Mouse (Mus musculus) retina, postnatal 7 days (tissue): ENCODE results near the gene Smc1b.

Experiments used
- DNase-seq: peaks from one replicate; pipeline ENCODE4 v3.0.0-alpha.2; 2012; ENCODE audit warnings: low read depth, low spot score

Gene Smc1b

DNA sequence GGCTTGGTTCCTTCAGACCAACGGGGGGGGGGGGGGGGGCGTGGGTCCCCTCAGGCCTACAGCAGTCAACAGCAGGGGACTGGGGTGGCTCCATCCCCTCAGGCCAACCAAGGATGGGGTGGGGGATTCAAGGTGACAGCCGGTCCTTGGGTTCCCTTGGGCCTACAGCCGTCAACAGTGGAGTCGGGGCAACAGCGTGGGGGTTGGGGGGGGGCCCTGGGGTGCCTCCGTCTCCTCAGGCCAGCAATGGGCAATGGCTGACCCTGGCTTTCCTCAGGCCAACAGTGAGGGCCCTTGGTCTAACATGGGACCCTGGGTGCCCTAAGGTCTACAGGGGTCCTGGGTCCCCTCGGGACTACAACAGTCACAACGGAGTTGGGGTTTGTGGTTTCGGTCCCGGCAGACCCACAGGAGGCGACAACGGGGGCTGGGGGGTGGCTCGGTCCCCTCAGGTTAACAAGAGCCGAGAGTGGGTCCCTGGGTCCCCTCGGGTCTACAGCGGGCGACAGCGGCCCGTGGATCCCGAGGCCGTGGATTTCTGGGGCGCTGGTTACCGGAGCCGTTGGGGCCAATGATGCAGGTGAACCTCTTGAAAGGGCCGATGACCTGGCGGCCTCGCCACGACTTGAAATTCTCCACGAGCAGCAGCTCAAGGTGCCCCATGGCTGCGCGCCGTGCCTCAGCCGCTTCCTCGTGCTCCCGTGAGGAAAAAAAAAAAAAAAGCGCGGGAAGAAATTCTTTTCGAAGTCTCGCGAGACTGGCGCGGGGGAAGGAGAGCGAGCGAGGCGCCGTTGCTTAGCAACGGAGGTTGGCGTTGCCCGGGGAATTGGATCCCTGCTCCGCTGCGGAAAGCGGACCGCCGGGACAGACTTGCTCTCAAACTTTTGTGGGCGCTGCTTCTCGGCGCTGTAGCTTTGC is at the start of gene Smc1b, which contains the start of gene Ribc2:
TSS of gene Smc1b (minus strand) at position 690 of the 918 bp plus-strand sequence.
TSS of gene Ribc2 (plus strand) at position 804 of the 918 bp plus-strand sequence.
- peak; percentile 80 for DNase-seq

DNA sequence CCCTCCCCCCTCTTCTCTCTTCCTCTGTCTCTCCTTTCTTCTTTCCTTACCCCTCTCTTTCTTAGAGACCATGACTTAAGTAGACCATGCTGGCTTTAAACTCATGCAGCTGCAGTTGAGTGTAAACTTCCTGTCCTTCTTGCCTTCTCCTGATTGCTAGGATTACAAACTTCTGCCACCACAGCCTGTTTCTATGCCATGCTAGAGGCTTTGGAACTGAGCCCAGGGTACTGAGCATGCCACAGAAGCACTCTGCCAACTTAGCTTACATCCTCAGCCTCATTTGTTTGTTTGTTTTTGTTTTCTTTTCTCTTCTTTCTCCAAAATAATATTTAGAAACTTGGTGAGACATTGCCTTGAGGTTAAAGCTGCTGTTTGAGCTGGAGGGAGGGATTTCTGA is 48.6 kb upstream of the Smc1b start:
- no peak for DNase-seq

DNA sequence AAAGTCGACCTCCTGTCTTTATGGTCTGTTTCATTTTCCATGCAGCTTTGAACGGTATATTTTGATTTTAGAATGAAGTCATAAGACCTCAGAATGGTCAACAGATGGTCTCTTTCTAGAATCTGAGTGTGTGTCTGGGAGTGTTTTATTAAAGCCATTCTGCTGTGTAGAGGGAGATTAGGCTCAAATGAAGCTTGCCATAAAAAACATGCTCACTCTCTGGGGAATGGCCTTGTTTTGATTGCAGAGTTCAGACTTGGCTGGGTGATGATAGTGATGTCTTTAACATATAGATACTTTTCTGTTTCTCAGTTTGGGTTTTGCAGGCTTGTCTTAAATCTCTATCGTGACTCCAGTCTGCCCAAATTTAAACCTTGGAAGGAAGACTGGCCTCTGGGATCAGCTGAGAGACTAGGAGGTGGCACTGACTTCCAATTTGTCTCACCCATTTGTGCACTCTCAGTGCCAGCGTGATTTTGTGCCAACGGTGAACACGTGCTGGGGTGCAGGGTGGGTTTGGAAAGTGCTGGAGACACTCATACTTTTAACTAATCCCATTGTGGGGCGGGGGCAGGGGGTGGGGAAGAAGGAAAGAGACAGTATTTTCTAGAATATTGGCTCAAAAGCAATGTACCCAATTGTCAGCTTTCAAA is 47.9 kb upstream of the Smc1b start:
- no peak for DNase-seq

DNA sequence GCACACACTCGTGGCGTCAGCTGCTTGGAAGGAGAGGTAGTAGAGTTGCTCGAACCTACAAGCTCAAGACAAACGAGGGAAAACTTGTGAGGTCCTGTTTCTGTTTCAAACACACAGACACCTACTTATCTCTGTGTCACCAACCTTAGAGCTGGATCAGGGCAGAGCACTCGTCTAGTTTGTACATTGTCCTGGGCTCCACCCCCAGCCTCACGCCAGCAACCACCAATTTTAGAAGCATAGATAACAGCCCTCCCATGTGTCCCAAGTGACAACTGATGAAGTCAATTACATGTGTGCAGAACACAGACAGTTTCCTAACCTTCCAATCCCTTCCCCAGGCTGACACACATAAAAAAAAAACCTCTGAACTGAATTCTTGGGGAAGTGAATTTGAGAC is 46.4 kb upstream of the Smc1b start:
- DNase-seq = no peak

DNA sequence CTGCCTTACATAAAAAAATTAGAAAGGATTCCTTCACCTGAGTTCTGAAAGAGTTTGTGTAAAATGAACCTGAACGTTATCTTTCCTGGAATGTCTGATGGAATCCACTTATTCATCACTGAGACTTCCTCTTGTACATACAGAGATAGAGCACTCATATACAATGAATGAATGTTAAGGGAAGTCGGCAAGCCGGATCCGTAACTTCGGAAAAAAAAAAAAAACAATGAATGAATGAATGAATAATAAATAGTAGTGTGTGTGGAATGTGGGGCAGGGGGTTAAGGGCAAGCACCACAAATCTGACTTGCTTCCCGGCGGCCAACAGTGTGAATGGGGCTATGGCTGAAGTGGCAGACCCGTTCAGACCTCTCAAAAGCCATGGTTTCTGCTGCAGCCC is 45.8 kb upstream of the Smc1b start:
- peak; percentile 56 for DNase-seq

DNA sequence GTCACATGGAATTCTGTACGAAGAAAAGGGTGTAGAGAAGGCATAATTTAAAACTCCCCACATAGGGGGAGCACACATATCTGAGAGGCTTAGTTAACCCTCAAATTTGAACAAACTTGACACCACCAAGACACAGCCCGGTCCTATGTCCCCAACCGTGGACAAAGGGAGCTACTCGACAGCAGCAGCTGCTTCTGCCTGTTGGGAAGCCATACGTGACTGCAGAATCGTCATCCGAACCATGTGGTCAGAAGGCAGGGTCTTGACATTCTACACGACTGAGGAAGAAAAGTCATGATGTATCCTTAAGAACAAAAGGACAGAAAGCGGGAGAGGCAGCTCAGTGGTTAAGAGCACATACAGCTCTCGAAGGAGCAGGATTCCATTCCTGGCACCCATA is 42.3 kb upstream of the Smc1b start:
- DNase-seq = no peak

DNA sequence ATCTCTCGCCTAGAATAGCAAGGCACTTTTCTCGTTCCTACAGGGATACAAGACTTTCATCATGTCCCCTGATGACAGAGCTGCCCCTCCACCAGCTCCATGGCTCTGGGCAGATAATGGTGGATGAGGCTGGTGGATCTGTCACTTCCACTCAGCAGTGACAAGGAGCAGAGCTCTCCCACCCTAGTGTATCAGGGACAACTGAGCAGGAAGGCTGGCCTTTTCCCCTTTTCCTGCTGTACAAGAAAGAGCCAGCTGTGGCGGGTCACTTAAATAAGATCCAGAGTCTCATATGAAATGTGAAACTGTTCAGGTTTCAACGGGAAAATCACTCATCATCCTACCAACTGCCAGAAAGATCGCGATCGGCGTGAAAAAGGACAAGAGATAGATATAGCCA is 41.7 kb upstream of the Smc1b start:
- no peak for DNase-seq

DNA sequence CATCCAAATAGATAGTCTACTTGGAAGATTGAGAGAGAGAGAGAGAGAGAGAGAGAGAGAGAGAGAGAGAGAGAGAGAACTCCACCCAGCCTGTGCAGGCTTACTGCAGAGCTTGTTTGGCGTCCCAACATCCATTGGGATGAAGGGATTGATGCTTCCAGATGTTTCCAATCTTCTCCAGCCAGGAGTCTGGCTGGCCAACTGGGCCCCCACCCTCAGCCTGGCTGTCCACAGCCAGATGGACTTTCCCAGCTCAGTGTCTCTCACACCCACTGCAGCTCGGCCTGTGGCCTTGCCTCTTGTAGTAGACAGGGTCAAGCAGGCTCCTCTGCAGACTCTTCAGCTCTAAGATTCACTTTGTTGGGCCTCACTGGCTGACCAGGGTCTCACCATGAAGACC is 40.3 kb upstream of the Smc1b start:
- DNase-seq = no peak

DNA sequence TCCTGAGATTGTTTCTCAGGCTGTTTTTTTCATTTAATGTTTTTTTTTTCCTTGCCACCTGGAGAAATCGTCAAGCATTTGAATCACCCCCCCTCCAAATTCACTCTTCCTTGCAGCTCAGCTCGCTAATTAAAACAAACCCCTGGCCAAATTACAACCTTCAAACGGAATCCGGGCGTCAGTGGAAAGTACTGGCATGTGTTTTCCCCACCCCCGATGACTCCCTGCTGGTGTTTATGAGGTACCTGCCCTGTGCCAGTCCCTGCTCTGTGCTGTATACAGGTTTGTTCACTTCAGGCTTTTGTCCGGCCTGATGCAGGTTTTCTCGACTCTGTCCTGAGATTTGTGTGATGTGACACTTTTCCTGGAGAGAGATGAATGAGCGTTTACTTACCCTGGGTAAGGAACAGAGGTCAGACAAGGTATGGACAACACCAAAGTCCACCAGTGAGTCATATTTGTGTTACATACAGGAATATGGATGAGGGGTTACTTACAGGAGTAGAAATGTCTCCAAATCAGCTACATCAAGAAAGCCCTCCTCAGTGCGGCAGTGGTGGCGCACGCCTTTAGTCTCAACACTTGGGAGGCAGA is 35.4 kb upstream of the Smc1b start:
- DNase-seq = no peak

DNA sequence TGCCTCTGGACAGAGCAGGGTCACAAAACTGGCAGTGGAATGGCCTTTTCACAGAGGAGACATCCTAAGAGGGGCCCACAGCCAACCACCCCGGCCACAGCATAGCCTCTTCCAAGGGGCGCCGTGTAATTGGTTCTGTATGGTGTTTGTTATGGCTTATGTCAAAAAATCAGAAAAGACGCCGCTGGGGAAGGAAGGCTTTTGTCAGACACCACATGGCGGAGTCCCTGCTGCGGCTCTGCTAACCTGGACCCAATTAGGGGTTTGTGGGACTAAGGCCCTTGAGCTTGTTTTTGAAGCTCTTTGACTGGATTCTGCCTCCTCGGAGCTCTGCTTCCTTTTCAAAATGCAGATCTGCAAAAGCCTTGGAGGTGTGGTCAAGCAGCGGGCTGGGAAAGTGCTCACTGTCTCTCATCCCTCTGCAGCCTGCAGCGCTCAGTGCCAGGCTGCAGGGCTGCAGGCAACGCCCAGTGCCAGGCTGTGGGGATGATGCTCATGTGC is 34.7 kb upstream of the Smc1b start:
- DNase-seq = no peak

DNA sequence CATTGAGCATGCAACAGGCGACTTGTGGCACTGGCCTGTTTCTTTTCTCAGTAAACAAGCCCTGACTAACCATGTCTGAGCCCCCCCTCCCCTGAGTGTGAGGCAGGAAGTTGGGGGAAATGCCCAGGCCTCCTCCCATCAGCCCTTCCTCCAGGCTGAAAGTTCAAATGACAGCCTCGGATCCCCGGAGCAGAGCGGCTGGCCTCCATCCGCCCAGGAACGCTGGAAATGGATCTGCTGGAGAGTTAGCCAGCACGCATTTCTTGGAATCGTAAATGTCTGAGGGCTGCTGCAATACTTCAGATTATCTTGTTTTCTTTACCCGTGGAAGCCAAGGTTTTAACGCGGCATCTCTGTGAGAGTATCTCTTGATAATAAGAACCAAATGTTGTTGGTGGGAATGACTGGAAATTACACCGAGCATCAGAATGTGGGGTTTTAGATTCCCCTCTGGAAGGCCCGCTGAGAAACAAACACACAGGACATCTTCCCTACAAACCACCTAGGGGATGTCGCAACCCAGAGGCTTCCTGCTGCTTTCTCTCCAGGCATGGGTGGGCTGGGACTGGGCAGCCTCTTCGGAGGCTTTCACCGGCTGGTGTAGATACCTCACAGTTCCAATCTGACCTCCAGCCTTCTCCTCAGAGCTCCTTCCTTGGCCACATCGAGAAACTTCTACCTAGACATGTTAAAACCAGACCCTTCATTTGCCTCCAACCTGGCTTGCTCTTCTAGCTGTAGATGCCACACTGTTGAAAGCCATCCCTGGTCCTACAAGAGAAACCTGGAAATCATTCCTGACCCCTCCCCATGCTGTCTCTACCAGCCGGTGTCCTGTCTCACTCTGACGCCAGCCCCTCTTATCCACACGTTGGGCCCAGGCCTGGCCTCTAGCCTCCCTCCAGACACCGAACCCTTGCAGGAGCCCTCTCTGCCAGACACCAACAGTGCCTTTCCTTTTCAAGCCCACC is 31.2 kb upstream of the Smc1b start:
- DNase-seq = no peak

DNA sequence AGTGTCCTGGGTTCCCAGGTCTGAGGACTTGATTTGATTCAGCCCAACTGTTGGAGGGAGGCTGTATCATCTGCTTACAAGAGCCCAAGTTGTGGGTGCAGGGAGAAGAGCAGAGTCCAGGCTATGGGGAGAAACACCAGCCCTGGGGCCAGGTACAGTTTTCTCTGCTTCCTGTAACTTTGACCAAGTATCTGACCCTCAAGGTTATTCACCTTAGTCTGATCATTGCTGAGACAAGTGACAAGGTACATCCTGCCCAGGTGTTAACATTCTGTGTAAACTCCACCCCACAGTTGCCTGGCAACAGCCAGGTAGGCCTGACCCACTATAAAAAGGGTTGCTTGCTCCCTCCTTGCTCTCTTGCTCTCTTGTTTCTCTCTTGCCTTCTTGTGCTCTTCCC is 29.7 kb upstream of the Smc1b start:
- no peak for DNase-seq

DNA sequence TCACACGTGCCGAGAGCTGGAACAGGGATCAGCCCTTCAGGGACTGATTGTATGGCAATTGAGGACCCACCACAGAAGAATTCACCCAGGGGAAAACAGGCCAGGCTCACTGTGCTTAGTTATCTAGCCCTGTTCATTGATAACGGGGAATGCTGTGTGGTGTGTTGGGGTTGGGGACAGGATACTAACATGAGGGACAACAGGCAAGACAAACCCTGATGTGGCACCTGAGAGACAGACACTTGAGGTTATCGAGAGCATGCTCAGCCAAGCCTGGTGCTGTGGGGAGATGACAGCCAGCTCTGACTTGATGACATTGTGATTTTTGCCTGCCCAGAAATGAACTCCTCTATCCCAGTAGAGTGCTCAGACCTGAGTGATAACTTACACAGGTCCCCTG is 24.4 kb upstream of the Smc1b start:
- no peak for DNase-seq

DNA sequence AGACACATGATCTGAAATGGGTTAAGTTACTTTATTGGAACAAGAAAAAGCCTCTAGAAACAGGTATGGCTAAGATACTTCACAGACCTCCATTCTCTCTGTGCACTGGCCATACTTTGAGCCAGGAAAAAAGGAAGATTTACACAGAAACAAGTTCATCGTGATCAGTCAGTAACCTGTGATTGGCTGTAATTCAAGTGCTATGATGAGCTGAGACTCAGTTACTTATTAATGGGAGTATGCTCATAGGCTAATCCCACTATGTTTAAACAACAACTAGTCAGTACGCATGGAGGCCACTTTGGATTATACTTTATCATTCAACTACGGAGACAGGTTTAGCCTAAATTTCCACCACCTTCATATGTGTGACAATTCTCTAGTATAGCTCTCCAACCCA is 22.3 kb upstream of the Smc1b start:
- no peak for DNase-seq

DNA sequence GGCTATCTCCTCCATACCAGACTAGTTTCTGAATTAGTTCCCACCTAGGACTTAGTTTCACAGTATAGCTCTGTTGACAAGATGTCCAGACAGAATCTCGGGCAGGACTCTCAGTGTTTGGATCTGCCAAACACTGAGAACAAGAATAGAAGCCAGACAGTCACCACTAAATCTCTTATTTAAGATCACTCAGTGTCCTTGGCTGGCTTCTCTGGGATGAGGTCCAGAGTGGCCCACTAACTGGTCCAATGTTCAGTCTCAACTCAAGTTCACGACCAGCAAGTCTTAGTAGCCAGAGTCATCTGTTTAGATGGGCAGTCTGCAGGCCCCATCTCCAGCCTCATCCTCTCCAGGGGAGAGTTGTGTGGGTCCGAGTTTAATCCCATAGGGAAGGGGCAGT is 20.8 kb upstream of the Smc1b start:
- DNase-seq = no peak

DNA sequence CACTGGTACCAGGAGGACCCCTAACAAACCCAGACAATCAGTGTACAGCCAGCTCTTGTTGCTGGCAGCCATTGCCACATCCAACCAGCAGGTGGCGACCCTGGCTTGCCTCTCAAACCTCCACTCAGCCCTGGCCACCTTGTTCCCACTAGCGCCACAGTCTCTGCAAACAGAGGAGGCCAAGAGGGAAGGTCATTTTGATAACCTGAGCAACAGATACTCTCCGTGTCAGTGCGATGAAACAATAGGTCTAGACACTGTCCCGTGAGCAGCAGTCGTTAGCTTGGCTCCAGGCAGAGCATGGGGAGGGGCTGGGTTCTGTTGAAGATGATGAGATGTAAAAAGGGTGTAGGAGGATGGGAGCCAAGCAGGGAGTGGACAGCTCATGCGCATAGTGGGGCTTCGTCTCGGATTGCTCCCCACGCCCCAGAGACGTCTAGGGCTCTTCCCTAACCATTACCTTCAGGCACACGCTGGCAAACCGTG is 19.7 kb upstream of the Smc1b start:
- peak; percentile 54 for DNase-seq

DNA sequence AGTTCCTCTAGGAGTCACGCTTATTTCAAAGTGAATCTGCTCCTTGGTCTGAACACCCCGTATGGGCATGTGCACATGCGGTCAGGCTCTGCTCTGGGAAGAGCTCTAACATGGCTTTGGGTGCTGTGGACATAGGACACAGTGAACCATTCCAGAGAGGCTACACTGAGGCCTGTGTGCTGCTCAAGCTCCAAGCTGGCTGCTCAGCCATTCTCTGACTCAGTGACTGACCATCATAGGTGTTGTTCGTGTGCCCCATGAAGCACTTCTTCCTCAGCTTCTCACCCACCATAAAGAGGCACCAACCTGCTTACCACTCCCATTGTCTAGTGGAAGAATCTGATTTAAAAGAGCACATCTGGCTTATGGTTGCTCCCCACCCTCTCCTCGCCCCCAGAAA is 12.5 kb upstream of the Smc1b start:
- no peak for DNase-seq

DNA sequence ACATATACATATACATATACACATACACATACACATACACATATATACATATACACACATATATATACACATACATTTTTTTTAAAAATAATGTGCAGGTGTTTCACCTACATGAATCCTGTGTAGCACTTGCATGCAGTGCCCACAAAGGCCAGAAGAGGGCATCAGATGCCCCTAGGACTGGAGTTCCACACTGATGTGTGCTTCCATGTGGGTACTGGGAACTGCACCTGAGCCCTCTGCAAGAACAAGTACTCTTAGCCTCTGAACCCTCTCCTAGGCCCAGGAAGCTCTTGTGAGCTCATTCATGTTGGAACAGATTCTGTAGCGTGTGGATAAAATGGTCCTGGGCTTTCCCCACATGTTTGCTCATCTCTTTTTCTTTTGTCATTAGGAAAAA is 12.0 kb upstream of the Smc1b start:
- no peak for DNase-seq

DNA sequence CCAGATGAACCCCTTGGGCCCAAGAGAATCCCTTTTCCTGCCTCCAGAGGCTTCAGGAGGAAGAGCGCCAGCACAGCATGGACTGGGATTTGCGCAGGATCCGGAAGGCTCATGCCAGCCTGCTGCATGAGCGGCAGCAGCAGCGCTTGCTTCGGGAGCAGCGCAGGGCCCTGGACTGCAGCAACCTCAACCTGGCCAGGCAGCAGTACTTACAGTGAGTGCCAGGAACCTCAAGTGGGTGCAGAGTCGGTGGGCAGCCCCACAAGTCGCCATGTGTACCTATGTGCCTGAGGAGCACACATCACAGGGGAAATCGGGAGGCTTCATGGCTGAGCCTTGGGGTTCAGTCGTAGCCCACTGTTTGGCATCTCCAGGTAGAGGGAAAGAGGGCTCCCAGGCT is 11.4 kb upstream of the Smc1b start:
- DNase-seq = no peak

DNA sequence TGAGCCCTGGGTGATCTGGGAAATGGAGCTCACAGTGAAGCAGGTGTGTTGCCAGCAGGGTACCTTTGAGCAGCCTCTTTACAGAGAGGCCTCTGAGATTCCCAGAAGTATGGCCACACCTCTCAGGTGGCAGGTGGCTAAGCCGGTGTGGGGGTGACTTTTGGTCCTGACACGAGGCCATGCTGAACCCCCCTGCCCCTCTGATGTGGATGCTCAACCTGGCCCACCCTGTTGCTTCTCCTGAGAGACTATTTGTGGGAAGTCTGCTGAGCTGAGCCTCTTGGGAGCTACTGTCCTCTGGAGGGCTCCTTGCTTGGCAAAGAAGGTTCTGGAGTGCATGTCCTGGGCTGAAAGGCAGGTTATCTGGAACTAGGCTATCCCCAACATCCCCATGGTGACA is 10.7 kb upstream of the Smc1b start:
- DNase-seq = no peak

DNA sequence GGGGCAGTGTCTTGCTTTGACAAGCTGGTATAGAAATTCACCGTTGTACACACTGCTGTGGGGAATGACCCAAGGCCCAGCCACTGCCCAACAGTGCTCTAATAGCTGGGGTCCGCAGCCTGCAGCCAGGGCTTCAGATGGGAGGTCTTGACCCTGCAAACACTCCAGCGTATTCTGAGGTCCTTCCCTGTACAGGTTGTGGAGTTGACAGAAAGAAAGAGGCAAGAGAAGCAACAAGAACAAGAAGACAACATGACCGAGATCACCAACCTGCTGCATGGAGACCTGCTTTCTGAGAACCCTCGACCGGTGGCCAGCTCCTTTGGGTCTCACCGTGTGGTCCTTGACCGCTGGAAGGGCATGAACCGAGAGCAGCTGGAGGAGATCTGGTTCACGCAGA is 9.5 kb upstream of the Smc1b start:
- DNase-seq = no peak
